Mouse (Mus musculus) neural tube, embryonic 11.5 days (tissue): ENCODE data around the gene Olfr392. TPM values are rescaled to one million over a fixed set of nuclear protein-coding genes. Genes with fewer than 3 reads are reported as not detected.

Experiments
- ATAC-seq: fragments of 200-750 bp; cut with Nextera tagmentation; 2 replicates; pipeline ENCODE4 v1.8.0; 2017; ENCODE audit warnings: moderate number of reproducible peaks, mild to moderate bottlenecking, moderate TSS enrichment, moderate library complexity; ENCODE audit not compliant: insufficient read depth, low FRiP score, low TSS enrichment
- DNase-seq: peaks from one replicate; pipeline ENCODE4 v3.0.0-alpha.2; 2015; ENCODE audit warnings: low spot score
- H3K27ac ChIP-seq: fragments of 300-500 bp; sonication (generic); 2 replicates; pipeline ENCODE4 v1.5.1; 2014; ENCODE audit warnings: low read depth, mild to moderate bottlenecking, low read length
- H3K27me3 ChIP-seq: fragments of 300-500 bp; sonication (generic); 2 replicates; pipeline ENCODE4 v1.6.1; 2014; ENCODE audit warnings: mild to moderate bottlenecking, low read length, mixed read lengths; ENCODE audit not compliant: control insufficient read depth, insufficient read depth
- H3K36me3 ChIP-seq: fragments of 300-500 bp; sonication (generic); 2 replicates; pipeline ENCODE4 v1.6.1; 2014; ENCODE audit warnings: mild to moderate bottlenecking, low read length, moderate library complexity, mixed read lengths; ENCODE audit not compliant: control insufficient read depth, insufficient read depth
- H3K4me1 ChIP-seq: fragments of 300-500 bp; sonication (generic); 2 replicates; pipeline ENCODE4 v1.6.1; 2014; ENCODE audit warnings: low read length, mixed read lengths; ENCODE audit not compliant: control insufficient read depth, insufficient read depth
- H3K4me2 ChIP-seq: fragments of 300-500 bp; sonication (generic); 2 replicates; pipeline ENCODE4 v1.6.1; 2014; ENCODE audit warnings: low read depth, mild to moderate bottlenecking, moderate library complexity
- H3K4me3 ChIP-seq: fragments of 300-500 bp; sonication (generic); 2 replicates; pipeline ENCODE4 v1.5.1; 2014; ENCODE audit warnings: low read depth, low read length
- H3K9ac ChIP-seq: fragments of 300-500 bp; sonication (generic); 2 replicates; pipeline ENCODE4 v1.6.1; 2014; ENCODE audit warnings: mild to moderate bottlenecking, low read length
- H3K9me3 ChIP-seq: fragments of 300-500 bp; sonication (generic); 2 replicates; pipeline ENCODE4 v1.6.1; 2016; ENCODE audit warnings: low read length; ENCODE audit not compliant: control insufficient read depth
- WGBS: fragments of 180-500 bp; shearing (Covaris S2); extraction: QIAGEN DNeasy Blood & Tissue Kit; methylation state at CpG from one replicate; pipeline ENCODE4 v1.1.7; 2014; 5-methylcytosine and 5-hydroxymethylcytosine counted together
- polyA plus RNA-seq: library from polyadenylated mRNA; unstranded; fragments of >200 nt; fragmentation: Nextera tagmentation; extraction: Ambion mirVana; gene quantifications from 2 replicates; pipeline ENCODE4 v1.2.1, GENCODE M21; 2014

Olfr392 gene
- not detected in 2 replicates for polyA plus RNA-seq

GRCm38 (mm10) chr11:73816949-73817348 is at the start of gene Olfr392:
Gene Olfr392, minus strand, starts transcription at chr11:73817049.
- no peaks in the 10 kb centered on the region for H3K27me3 ChIP-seq
- 97% methylated on average over 1 of the region's 1 CpGs for WGBS
- no peak within 1 kb of the TSS for H3K9ac ChIP-seq
- ATAC-seq (no peak), DNase-seq (no peak)
- H3K36me3 ChIP-seq: no peaks in the 10 kb centered on the region
- no peaks in the 10 kb centered on the region for H3K4me1 ChIP-seq
- no peak within 1 kb of the TSS for H3K27ac ChIP-seq
- H3K4me3 ChIP-seq: no peak within 1 kb of the TSS
- H3K4me2 ChIP-seq: no peak within 1 kb of the TSS
- no peaks in the 10 kb centered on the region for H3K9me3 ChIP-seq

DNA sequence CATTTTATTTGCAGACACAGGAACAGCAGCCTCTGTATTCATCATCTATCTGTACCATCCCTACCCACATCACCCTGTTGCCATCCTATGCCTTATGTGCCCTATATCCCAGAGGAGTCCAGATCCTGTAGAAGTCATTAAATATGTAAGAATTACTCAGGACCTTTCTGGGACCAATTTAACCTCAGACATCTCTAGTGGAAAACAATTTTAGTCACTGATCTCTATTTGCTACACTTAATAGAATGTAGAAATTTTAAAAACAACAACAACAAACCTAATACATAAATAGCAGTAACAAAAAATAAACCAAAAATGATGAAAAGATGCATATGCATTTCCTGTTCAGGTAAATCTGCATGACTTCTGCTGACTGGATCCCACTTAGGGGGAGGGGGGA is 34.5 kb upstream of the Olfr392 start, which contains the start of gene Olfr393:
TSS of gene Olfr393 (minus strand) at position 101 of the 400 bp plus-strand sequence.
- no peak within 1 kb of the TSS for H3K4me3 ChIP-seq
- ATAC-seq (no peak), DNase-seq (no peak)
- H3K27me3 ChIP-seq: no peaks in the 10 kb centered on the region
- no peak within 1 kb of the TSS for H3K27ac ChIP-seq
- no peak within 1 kb of the TSS for H3K4me2 ChIP-seq
- no peaks in the 10 kb centered on the region for H3K36me3 ChIP-seq
- H3K9ac ChIP-seq: no peak within 1 kb of the TSS
- no peaks in the 10 kb centered on the region for H3K4me1 ChIP-seq
- H3K9me3 ChIP-seq: peaks cover 4% of the 10 kb centered on the region

GRCm38 (mm10) chr11:73802952-73803351 is 13.9 kb downstream of the Olfr392 start, which contains the start of gene Olfr391-ps:
Gene Olfr391-ps, minus strand, starts transcription at chr11:73803052.
- no peaks in the 10 kb centered on the region; the same call in 1 of the 2 replicates for H3K9me3 ChIP-seq
- H3K9ac ChIP-seq: no peak within 1 kb of the TSS
- no peaks in the 10 kb centered on the region for H3K27me3 ChIP-seq
- no peak for ATAC-seq
- H3K27ac ChIP-seq: no peak within 1 kb of the TSS
- H3K4me2 ChIP-seq: no peak within 1 kb of the TSS
- 52% methylated on average over 1 of the region's 1 CpGs for WGBS
- no peak for DNase-seq
- no peaks in the 10 kb centered on the region for H3K4me1 ChIP-seq
- no peaks in the 10 kb centered on the region for H3K36me3 ChIP-seq
- H3K4me3 ChIP-seq: no peak within 1 kb of the TSS

GRCm38 (mm10) chr11:73782664-73783063 is 34.2 kb downstream of the Olfr392 start, which contains the start of gene Olfr390:
Gene Olfr390, plus strand, starts transcription at chr11:73782964.
- Histone ChIP-seq H3K4me1 (no peaks in the 10 kb centered on the region), H3K9me3 (peaks cover 2% of the 10 kb centered on the region; the same call in 1 of the 2 replicates), H3K36me3 (no peaks in the 10 kb centered on the region), H3K9ac (no peak within 1 kb of the TSS), H3K27me3 (no peaks in the 10 kb centered on the region), H3K4me2 (no peak within 1 kb of the TSS), H3K27ac (no peak within 1 kb of the TSS), H3K4me3 (no peak within 1 kb of the TSS)
- WGBS: 78% methylated on average over 1 of the region's 1 CpGs
- ATAC-seq: no peak
- no peak for DNase-seq

DNA sequence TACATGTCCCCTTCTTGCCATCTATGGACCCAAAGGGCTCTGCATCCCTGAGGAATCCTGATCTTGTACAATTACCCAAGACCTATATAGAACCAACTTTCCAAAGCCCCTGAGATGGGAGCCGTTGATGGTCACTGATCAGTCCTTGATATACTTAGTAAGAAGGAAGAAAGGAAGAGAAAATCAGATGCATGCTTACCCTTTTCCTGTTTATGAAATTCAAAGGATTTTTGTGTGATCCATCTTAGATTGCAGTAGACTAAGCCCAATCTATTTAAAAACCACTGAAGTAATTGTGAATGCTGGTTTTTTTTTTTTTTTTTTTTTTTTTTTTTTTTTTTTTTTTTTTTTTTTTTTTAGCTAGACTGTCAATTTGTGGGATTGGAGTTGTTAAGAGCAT is 36.2 kb downstream of the Olfr392 start, which contains the start of gene Olfr389:
TSS of gene Olfr389 (minus strand) at position 101 of the 400 bp plus-strand sequence.
- no peak for ATAC-seq
- H3K27ac ChIP-seq: no peak within 1 kb of the TSS
- H3K27me3 ChIP-seq: no peaks in the 10 kb centered on the region
- peaks cover 2% of the 10 kb centered on the region; the same call in 1 of the 2 replicates for H3K9me3 ChIP-seq
- H3K4me3 ChIP-seq: no peak within 1 kb of the TSS
- H3K9ac ChIP-seq: no peak within 1 kb of the TSS
- no peaks in the 10 kb centered on the region for H3K36me3 ChIP-seq
- no peaks in the 10 kb centered on the region for H3K4me1 ChIP-seq
- DNase-seq: no peak
- WGBS: 88% methylated on average over 1 of the region's 1 CpGs
- no peak within 1 kb of the TSS for H3K4me2 ChIP-seq

Other genes with a start within 250 kb of the Olfr392 start
- not detected in 2 replicates for gene Olfr385, start 224.0 kb downstream of the Olfr392 start, polyA plus RNA-seq
- not detected in 2 replicates for gene Olfr384, start 218.5 kb downstream of the Olfr392 start, polyA plus RNA-seq
- gene Zfp735, start 128.3 kb downstream of the Olfr392 start, polyA plus RNA-seq: not detected in 2 replicates
- not detected in 2 replicates for gene Olfr389, start 36.3 kb downstream of the Olfr392 start, polyA plus RNA-seq
- not detected in 2 replicates for gene Olfr390, start 34.1 kb downstream of the Olfr392 start, polyA plus RNA-seq
- gene Olfr391-ps, start 14.0 kb downstream of the Olfr392 start, polyA plus RNA-seq: not detected in 2 replicates
- not detected in 2 replicates for gene Olfr393, start 34.4 kb upstream of the Olfr392 start, polyA plus RNA-seq
- gene Olfr394, start 73.7 kb upstream of the Olfr392 start, polyA plus RNA-seq: not detected in 2 replicates
- not detected in 2 replicates for gene Olfr395, start 92.2 kb upstream of the Olfr392 start, polyA plus RNA-seq
- gene Olfr23, start 119.6 kb upstream of the Olfr392 start, polyA plus RNA-seq: not detected in 2 replicates
- gene Olfr397, start 143.8 kb upstream of the Olfr392 start, polyA plus RNA-seq: not detected in 2 replicates
- not detected in 2 replicates for gene Olfr398, start 173.4 kb upstream of the Olfr392 start, polyA plus RNA-seq
- not detected in 2 replicates for gene Olfr139, start 239.5 kb upstream of the Olfr392 start, polyA plus RNA-seq
- gene Olfr399, start 239.6 kb upstream of the Olfr392 start, polyA plus RNA-seq: not detected in 2 replicates